Mouse (Mus musculus) right cerebral cortex, postnatal 14 days (tissue): ENCODE measurements at regions not wholly inside any gene's neighbourhood (a gene's known extent, or its start where the extent isn't known, plus 50 kb on each side); places are given as distances from the start of the nearest gene placed in this dataset.

Source experiments
- DNase-seq: peaks from one replicate; pipeline ENCODE4 v3.0.0; 2022

DNA sequence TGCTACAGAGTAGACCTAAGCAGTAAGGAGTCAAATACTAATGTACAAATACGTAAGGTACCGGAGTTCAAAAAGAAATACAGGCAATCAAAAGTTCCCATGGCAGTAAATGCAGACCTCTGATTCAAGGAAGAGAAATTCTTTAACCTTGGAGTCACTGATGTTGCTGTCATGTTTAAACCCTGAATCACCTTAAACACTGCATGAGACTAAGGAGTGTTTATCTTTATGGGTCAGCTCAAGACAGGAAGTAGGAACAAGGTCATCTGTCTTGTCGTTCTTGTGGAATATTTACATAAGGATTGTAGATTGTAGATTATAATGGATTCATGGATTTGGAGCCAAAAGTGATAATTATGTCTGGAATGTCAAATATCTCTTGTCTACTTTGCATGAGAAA lies 1708.7 kb upstream of the Slc10a2 start:
- no peak for DNase-seq

- no peak for DNase-seq
Measured at GRCm38 (mm10) chr8:6807116-6807515, 1702.0 kb upstream of the Slc10a2 start.

DNA sequence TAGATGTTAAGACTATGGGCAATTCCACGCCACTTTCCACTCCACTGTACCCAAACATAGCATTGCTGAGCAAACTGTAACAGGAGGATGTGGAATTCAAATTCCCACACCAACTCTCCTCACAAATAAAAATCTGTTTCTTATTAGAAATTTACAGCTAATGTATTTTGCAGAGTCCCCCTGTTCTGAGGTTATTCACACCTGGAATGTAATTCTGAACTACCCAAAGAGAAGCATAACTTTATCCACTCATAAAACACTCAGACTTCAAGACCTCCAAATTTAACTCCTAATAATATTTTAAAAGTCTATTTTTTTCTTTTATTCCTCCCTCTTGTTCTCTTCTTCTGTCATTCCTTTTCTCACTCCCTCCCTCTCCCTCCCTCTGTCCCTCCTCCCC lies 1698.0 kb upstream of the Slc10a2 start:
- DNase-seq: no peak

- DNase-seq: no peak
Measured at GRCm38 (mm10) chr8:6801076-6801475, 1695.9 kb upstream of the Slc10a2 start.

GRCm38 (mm10) chr8:6789096-6789495 lies 1683.9 kb upstream of the Slc10a2 start:
- DNase-seq: no peak

DNA sequence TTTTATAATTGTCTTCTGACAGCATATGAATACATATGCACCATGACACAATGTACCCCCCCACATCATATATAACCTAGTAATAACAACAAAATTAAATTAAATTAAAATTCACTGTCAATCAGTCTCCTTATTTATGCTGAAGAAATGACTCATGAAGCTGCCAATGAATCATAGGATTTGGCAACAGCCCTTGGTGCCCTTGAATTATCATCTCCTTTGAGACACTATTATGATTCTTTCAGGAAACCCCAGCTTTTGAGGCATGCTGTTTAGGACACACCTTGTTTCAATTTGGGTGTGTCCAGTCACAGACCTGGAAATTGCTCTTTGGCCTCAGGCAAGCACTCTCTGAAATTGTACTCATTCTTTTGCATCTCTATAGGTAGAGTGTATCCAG lies 1675.8 kb upstream of the Slc10a2 start:
- DNase-seq: no peak

DNA sequence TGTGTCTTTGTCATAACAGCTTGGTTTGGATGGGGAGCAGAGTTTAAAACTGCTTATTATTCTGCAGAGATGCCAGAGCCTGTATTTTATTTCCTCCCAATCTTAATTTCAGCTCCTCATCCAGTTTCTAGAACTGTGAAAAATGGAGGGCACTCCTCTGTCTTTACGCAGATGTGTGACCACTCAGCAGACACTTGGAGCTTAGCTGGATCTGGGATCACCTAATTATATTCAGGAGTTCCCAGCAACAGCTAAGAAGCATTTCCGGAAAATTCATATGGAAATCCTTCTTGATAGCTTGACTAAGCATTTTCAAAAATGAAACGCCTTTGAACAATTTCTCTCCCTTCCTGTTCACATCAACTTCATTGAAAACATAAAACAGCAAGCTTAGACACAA lies 1670.0 kb upstream of the Slc10a2 start:
- no peak for DNase-seq

DNA sequence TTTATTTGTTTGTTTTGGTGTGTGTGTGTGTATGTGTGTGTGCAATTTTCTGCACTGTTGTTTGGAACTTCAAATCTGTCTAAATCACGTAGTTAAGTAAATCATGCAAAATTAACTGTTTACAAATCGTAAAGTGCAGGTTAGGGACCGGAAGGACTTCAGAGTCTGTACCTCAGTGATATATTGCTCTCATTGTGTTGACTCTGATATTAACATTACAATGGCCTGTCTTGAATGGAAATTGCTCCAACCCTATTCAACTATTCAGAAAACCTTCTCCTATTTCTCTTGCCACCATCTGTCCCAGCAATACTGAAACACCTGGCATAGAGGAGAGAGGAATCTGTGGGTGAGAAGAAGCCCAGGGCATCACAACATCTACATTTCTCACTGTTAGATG lies 1624.4 kb upstream of the Slc10a2 start:
- DNase-seq: no peak

DNA sequence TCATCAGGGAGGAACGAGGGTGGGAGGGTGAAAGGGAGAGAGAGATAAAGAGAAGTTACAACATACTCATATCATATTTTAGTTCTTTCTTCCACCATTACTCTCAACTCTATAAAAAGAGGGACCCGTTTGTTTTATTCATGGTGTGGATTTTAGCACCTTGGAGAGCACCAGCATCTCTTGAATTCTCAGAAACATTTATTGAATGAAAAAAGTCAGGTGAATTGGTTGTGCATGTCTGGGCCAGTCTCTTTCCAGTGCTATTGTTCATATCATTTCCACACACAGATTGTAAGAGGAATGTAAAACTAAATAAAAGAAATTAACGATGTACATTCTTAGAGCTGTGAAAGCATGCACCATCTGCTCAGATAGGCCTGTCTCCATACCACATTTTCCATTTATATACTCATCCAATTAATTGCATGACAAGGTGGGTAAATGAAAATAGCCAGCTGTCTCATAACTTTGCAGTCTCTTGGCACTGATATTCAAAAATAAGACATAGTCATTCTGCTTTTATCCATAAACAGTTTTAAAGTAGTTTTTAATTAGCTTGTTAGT lies 1603.8 kb upstream of the Slc10a2 start:
- no peak for DNase-seq

- DNase-seq: no peak
Measured at GRCm38 (mm10) chr8:6688595-6688994, 1583.4 kb upstream of the Slc10a2 start.

DNA sequence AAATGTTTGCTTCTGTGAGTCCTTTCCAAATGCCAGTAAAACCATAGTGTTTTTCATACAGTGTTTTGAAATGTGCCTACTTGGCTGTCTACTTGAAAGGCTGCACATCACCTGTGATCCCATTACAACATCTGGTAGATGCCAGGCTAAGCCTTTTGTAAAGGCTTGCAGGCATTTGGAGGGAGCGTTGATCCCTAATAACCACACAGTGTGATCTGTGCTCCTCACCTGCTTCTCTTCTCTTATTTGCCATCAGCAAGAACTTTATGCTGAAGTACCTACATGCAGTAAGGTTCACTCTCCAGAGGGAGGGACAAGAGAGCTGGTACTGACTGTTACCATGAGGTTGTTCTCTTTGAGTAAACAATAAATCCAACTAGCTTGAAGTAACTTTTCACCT lies 1553.7 kb upstream of the Slc10a2 start:
- no peak for DNase-seq

DNA sequence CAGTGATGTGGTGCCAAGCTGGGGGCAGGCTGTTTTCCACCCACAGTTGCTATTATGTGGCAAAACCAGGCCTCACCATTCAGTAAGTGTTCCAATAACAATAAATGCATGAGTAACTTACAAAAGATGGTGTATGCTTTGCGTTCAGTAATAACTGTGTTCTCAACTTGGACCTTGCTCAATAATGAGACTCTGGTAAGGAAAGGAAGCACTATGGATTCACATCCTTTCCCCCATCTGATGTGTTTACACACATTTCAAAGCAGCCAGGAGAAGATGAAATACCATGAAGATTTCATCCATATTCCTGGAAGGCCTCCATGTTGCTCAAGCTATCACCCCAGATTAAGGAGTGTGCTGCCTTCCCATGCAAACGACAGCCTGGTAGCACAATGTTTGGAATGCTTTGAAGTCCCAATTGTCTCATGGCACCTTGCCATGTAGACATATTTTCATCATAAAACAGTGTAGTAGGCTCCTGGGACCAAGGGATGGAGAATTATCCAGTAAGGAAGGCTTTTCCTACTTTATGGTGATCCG lies 1552.4 kb upstream of the Slc10a2 start:
- no peak for DNase-seq

- no peak for DNase-seq
Measured at GRCm38 (mm10) chr8:6652180-6652579, 1547.0 kb upstream of the Slc10a2 start.

- no peak for DNase-seq
Measured at GRCm38 (mm10) chr8:6648083-6648482, 1542.9 kb upstream of the Slc10a2 start.

DNA sequence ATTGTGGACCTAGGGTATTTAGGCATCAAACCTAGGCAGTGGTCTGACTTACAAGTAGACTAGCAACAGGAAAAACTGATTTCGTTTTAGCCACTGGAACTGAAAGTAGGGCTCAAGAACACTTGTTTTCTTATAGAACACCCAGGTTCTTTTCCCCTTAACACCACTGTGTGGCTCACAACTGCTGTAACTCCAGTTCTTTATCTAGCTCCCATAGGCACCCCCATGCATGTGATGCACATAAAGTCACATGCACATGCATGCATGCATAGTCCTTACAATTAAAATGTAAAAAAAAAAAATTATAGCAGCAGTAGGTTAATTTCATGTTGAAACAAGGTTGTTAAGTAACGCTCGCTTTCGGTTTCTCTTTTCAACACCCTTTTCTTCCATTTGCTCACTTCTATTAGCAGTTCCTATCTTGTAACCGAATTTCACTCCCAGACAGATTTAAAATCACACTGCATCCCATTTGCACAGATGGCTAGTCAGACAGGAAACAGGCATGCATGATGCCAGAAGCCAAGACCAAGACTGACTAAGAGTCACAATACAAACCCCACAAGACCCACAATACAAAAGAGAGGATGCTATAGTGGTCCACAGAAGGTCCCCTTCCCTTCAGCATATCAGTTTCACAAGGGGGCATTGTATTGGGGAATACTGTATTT lies 1540.3 kb upstream of the Slc10a2 start:
- no peak for DNase-seq

DNA sequence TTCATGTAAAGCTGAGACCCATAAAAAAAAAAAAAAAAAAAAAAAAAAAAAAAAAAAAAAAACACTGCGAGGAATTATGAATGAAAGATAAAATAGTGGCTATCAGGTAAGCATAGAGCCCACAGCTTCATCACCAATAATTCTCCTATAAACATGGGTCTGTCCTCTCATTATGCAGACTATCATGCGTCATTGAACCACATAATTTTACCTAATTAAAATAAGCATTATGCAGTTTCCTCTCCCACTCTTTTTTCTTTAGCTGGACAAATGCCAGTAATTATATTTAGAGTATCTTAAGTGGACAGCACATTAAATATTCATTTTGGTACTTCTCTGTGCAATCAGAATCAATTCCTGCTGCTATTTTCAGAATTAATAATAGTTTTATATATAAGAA lies 1539.2 kb upstream of the Slc10a2 start:
- DNase-seq: no peak

- DNase-seq: no peak
Measured at GRCm38 (mm10) chr8:6627009-6627557, 1521.9 kb upstream of the Slc10a2 start.

DNA sequence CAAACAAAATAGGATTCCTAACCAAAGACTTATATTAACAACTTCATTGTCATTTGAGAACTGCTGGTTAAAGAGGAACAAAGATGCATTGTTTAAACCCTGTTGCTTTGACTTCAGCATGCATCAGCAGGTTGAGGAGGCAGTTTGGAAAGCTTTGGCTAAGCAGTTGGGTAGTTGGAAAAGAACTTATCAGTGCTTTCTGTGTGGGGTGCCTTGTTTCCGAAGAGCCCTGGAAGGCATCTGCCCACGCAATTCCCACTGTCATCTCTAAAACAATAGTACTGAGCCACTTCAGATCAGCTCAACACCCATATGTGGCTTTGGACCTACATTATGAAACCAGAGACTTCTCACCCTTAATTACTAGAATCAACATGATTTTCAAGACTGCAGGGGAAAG lies 1503.7 kb upstream of the Slc10a2 start:
- DNase-seq: no peak

GRCm38 (mm10) chr8:6606854-6607535 lies 1501.8 kb upstream of the Slc10a2 start:
- no peak for DNase-seq

DNA sequence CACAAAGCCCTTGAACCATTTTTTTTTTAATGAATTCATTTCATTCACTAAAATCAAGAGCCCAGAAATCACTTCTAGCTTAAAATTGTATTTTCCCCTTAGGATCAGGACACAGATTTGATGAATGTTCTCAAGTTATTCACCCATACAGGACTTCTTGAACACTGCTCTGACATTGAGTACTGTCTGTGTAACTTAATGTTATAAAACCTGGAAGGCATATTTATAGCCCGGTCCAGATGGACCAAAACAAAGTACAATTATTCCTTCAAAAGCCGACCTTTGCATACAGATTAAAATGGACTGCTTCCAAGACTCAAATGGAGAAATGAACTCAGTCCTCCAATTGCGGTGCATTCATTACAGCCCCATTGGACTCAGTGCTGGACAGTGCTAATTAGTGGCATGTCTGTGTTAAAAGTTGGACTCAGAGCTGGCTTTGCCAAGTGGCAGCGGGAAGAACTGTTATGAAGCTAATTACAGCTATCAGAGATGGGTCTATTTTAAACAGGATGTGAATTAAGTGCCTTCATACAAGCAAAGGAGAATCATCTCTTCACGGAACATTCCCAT lies 1499.2 kb upstream of the Slc10a2 start:
- DNase-seq: no peak

- no peak for DNase-seq
Measured at GRCm38 (mm10) chr8:6590146-6590545, 1485.0 kb upstream of the Slc10a2 start.

- no peak for DNase-seq
Measured at GRCm38 (mm10) chr8:6583337-6584096, 1478.4 kb upstream of the Slc10a2 start.

DNA sequence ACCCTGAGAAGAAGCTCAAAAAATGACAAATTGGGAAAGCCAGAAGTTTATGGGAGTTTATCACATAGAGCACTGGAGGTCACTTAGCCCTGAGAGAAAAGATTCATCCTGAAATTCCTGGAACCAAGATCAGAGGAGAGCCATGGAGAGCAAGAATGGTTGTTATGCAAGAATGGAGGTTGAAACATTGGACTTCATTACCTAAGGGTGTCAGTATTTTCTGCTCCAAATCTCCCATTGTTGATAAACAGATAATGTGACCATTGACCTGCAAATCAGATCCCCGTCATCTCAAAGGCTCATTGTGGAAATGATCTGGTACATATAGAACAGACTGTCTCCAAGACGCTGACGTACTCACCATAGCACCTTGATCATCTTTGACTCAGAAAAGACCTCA lies 1477.6 kb upstream of the Slc10a2 start:
- no peak for DNase-seq
